Mouse (Mus musculus): ENCODE results near the gene Lrrc4c.

Gene Lrrc4c

GRCm38 (mm10) chr2:97468372-97468771 is 1150.4 kb downstream of the Lrrc4c start:
- DNase-seq (ENCODE audit: inconsistent ontology term): peak; percentile 38

DNA sequence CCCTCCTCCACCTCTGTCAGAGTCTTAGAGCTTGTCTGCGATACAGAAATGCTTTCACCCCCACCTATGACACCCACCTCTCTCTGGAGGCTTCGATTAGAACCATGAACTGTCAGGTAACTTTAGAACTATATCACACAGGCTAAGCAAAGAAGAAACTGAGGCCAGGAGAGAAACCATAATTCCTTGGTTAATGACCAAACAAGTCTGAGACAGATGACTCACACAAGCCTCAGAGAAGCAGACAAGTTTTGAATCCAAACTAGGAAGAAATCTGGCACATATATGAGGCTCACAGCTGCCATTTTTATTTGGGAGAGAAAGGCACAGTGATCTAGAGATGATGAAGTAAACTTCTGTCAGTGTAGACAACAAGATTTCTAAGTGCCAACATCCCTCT is 1151.4 kb downstream of the Lrrc4c start:
- peak; percentile 73 for DNase-seq (ENCODE audit: inconsistent ontology term)

GRCm38 (mm10) chr2:97478175-97478924 is 1160.4 kb downstream of the Lrrc4c start:
- DNase-seq (ENCODE audit: inconsistent ontology term): no peak

GRCm38 (mm10) chr2:97478925-97479298 is 1160.9 kb downstream of the Lrrc4c start:
- DNase-seq (ENCODE audit: inconsistent ontology term): peak; percentile 94

DNA sequence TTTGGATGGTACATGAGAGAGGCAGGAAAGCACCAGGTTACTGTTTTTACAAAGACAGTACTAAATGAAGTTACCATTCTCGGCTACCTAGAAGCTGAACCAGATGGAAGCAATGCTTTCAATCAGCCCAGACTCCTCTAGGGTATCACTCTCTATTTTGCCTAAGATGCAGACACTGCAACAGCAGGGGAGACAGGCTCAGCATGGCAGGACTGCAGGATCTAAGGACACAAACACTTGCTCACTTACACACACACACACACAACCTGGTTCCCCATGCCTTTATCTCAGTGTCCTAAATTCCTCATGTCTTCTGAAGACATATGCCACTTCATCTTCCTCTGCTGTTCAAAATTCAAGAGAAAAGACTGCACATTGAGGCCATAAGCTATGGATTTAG is 1167.0 kb downstream of the Lrrc4c start:
- DNase-seq (ENCODE audit: inconsistent ontology term): no peak

- DNase-seq (ENCODE audit: inconsistent ontology term): peak; percentile 29
Measured at GRCm38 (mm10) chr2:97485609-97486008, 1167.6 kb downstream of the Lrrc4c start.

- peak; percentile 60 for DNase-seq (ENCODE audit: inconsistent ontology term)
Measured at GRCm38 (mm10) chr2:97487567-97487966, 1169.6 kb downstream of the Lrrc4c start.

GRCm38 (mm10) chr2:97497069-97497468 is 1179.1 kb downstream of the Lrrc4c start:
- DNase-seq (ENCODE audit: inconsistent ontology term): no peak

- DNase-seq (ENCODE audit: inconsistent ontology term): no peak
Measured at GRCm38 (mm10) chr2:97502501-97502900, 1184.5 kb downstream of the Lrrc4c start.

DNA sequence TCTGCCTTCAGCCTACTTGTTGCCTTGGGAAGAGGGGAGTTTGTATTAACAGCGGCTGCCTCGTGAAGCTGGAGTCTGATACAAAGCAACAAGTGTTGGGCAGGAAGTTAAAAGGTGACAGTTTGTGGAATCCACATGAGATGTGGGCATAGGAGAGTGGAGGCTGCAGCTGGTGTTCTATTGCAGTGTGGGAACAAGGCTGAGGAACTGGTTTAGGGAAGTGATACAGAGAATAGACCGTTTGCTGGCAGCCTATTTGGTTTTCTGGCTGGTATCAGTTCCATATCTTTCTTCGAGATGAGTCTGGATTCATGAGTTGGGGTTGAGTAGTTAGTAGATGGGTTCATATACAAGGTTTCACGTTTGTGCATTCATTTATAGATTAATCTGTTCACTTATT is 1186.9 kb downstream of the Lrrc4c start:
- DNase-seq (ENCODE audit: inconsistent ontology term): no peak

GRCm38 (mm10) chr2:97524256-97524922 is 1206.4 kb downstream of the Lrrc4c start:
- DNase-seq (ENCODE audit: inconsistent ontology term): peak; percentile 61

GRCm38 (mm10) chr2:97525107-97525506 is 1207.1 kb downstream of the Lrrc4c start:
- no peak for DNase-seq (ENCODE audit: inconsistent ontology term)

DNA sequence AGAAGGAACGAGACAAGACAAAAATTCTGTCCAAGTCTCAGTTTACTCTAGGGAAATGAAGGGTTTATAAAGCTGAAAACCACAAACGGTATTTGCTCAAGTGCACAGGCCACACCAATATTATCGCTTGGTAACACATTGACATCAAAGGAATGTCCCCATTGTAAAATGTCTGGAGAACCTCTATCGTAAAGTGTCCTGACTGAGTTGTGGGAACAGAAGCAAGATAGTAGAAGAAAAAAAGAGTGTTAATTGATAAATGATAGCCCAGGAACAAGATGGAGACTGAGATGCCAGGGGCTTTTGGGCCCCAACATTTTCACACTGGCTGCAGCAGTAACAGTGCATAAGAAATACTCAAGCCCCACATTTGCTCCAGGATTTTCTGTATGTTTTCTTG is 1212.7 kb downstream of the Lrrc4c start:
- DNase-seq (ENCODE audit: inconsistent ontology term): no peak

- DNase-seq (ENCODE audit: inconsistent ontology term): peak; percentile 65
Measured at GRCm38 (mm10) chr2:97543691-97544672, 1226.0 kb downstream of the Lrrc4c start.

- no peak for DNase-seq (ENCODE audit: inconsistent ontology term)
Measured at GRCm38 (mm10) chr2:97544673-97545071, 1226.7 kb downstream of the Lrrc4c start.

DNA sequence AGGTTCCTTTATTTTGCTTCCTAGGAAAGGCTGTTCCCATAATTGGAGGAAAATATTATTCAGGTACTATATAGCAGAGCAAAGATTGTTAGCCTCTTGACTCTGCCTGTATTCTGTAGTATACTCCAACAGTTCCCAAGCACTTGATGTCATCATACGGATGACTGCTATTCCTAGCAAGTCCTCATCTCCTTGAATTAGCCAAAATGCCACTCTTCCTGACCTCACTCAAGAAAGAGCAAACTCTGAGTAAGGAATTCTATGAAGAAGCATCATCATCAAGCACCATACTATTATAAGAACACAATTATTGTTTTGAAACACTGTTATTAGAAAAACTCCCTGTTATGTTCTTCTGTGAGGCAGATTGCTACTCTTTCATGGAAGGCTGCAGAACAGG is 1228.0 kb downstream of the Lrrc4c start:
- DNase-seq (ENCODE audit: inconsistent ontology term): peak; percentile 43

DNA sequence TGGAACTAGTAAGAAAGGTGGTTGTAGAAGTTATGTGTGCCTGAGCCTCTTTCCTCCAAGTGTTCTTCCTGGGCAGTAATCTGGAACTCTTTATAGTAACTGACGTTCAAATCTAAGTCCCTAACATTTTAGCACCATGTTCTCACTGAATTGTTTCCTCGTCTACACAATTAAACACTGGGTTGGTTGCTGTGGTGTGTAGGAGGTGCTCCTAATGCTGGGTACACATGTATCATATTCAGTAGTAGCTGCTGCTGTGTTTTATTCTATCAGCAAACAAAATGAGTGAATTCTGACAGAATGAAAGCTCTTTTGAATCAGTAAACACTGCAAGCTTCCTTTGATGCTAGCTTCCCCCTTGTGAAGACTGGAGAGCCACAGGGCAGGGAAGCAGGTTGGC is 1246.5 kb downstream of the Lrrc4c start:
- no peak for DNase-seq (ENCODE audit: inconsistent ontology term)

GRCm38 (mm10) chr2:97568954-97569353 is 1251.0 kb downstream of the Lrrc4c start:
- no peak for DNase-seq (ENCODE audit: inconsistent ontology term)

DNA sequence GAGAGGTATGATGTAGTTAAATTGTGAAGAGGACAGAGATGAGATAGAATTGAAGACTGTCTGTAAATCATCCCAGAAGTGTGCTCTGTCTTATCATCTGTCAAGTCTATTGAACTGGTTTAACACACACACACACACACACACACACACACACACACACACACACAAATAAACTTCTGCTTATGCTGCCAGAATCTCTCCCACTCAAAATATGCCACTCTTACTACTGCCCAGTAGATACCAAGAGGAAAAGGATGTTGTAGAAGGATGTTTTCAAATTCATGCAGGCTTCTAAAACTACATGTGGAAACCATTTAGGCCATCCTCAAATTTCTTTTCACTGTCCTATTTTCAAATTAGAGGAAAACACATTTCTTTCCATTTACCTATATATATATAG is 1257.0 kb downstream of the Lrrc4c start:
- DNase-seq (ENCODE audit: inconsistent ontology term): no peak

DNA sequence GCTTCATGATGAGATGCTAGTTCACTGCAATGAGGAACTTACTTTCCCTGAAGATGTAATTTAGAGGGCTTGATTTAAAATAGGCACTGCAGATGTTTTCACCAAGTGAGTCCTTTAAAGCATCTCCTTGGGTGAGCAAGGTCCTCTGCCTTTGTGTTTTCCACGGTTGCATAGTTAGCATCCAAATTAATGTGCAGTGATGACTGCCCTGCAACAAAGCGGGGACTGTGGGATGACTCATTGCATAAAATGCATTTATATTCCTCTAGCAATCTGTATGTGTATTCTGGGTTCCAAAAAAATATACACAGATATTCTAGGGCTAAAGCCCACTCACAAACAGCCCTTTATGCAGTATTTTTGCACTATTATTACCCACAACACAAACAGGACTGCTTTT is 1263.2 kb downstream of the Lrrc4c start:
- peak; percentile 70 for DNase-seq (ENCODE audit: inconsistent ontology term)

DNA sequence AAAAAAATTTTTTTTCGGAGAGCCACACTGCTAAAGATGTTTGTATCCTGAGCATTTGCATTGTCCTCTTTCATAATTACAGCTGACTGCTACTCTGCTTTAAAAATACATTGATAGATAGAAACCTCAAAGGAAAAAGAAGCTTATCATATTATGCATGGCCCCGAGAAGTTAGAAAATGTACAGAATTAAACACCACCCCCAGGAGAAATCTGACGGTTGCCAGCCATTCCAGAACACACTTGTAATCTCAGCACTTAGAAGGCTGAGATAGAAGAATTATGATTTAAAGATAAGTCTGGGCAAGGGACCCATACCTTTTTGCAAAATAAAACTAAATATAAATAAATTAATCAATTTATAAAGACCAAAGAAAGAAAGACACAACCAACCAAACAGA is 1268.4 kb downstream of the Lrrc4c start:
- DNase-seq (ENCODE audit: inconsistent ontology term): no peak

DNA sequence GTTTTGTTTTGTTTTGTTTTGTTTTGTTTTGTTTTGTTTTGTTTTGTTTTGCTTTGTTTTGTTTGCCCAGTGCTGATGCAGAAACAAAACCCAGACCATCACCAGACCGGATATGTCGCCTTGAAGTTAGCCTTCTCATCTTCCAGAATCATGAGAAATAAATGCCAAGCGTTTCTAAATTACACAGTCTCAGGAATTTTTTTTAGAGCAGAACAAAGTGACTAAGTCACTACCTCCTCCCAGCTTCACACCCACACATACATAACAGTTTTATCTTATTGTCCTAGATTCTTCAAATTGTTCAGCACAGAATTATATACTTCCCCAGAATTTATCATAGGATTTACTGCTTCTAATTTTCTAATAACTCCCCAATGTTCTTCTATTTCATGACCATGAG is 1272.6 kb downstream of the Lrrc4c start:
- DNase-seq (ENCODE audit: inconsistent ontology term): peak; percentile 47
